Mouse (Mus musculus) midbrain, postnatal 0 days (tissue): ENCODE results near the gene Cib4. TPM values are rescaled to one million over a fixed set of nuclear protein-coding genes. Genes with fewer than 3 reads are reported as not detected.
A peak's percentile ranks its signal among the peaks of the same experiment; 100 is the strongest.

Source experiments
- ATAC-seq: fragments of 200-750 bp; cut with Nextera tagmentation; 2 replicates; pipeline ENCODE4 v1.8.0; 2017; ENCODE audit warnings: moderate number of reproducible peaks, mild to moderate bottlenecking, moderate TSS enrichment, moderate library complexity; ENCODE audit not compliant: low FRiP score
- DNase-seq: peaks from one replicate; pipeline ENCODE4 v3.0.0-alpha.2; 2015; ENCODE audit warnings: low spot score
- H3K27ac ChIP-seq: fragments of 300-500 bp; sonication (generic); 2 replicates; pipeline ENCODE4 v1.5.1; 2014; ENCODE audit warnings: low read depth, mild to moderate bottlenecking, low read length, mixed read lengths
- H3K27me3 ChIP-seq: fragments of 300-500 bp; sonication (generic); 2 replicates; pipeline ENCODE4 v1.6.1; 2014; ENCODE audit warnings: low read length, control low read depth, mixed read lengths; ENCODE audit not compliant: insufficient read depth
- H3K36me3 ChIP-seq: fragments of 300-500 bp; sonication (generic); 2 replicates; pipeline ENCODE4 v1.6.1; 2014; ENCODE audit warnings: low read length, control low read depth, mixed read lengths; ENCODE audit not compliant: insufficient read depth
- H3K4me1 ChIP-seq: fragments of 300-500 bp; sonication (generic); 2 replicates; pipeline ENCODE4 v1.6.1; 2014; ENCODE audit warnings: mild to moderate bottlenecking, control low read depth, antibody characterized with exemption, low read length, mixed read lengths; ENCODE audit not compliant: insufficient read depth
- H3K4me2 ChIP-seq: fragments of 300-500 bp; sonication (generic); 2 replicates; pipeline ENCODE4 v1.6.1; 2014; ENCODE audit warnings: low read depth, mild to moderate bottlenecking, low read length, mixed read lengths; ENCODE audit not compliant: poor library complexity, severe bottlenecking
- H3K4me3 ChIP-seq: fragments of 300-500 bp; sonication (generic); 2 replicates; pipeline ENCODE4 v1.5.1; 2014; ENCODE audit warnings: low read depth, mild to moderate bottlenecking, low read length, moderate library complexity
- H3K9ac ChIP-seq: fragments of 300-500 bp; sonication (generic); replicated peaks from 2 replicates; pipeline ENCODE4 v1.6.1; 2014; ENCODE audit warnings: mild to moderate bottlenecking, low read length, moderate library complexity, mixed read lengths; ENCODE audit not compliant: poor library complexity, severe bottlenecking
- H3K9me3 ChIP-seq: fragments of 300-500 bp; sonication (generic); 2 replicates; pipeline ENCODE4 v1.6.1; 2016; ENCODE audit warnings: low read length, control low read depth
- CTCF ChIP-seq: IDR thresholded peaks from 2 replicates; pipeline ENCODE4 v1.5.1; 2016; ENCODE audit warnings: antibody characterized with exemption, mild to moderate bottlenecking
- WGBS: fragments of 180-500 bp; shearing (Covaris S2); extraction: QIAGEN DNeasy Blood & Tissue Kit; methylation state at CpG from one replicate; pipeline ENCODE4 v1.1.7; 2014; 5-methylcytosine and 5-hydroxymethylcytosine counted together
- polyA plus RNA-seq: library from polyadenylated mRNA; unstranded; fragments of >200 nt; fragmentation: Nextera tagmentation; extraction: Ambion mirVana; gene quantifications from 2 replicates; pipeline ENCODE4 v1.2.1, GENCODE M21; 2015
- total RNA-seq: library from RNA; depleted of rRNA; stranded (reverse); fragments of >200 nt; gene quantifications from 2 replicates; pipeline ENCODE4 v1.2.3, GENCODE M21; 2014; rRNA removed

The Cib4 gene
- total RNA-seq (not detected in 2 replicates), polyA plus RNA-seq (not detected in 2 replicates)

DNA sequence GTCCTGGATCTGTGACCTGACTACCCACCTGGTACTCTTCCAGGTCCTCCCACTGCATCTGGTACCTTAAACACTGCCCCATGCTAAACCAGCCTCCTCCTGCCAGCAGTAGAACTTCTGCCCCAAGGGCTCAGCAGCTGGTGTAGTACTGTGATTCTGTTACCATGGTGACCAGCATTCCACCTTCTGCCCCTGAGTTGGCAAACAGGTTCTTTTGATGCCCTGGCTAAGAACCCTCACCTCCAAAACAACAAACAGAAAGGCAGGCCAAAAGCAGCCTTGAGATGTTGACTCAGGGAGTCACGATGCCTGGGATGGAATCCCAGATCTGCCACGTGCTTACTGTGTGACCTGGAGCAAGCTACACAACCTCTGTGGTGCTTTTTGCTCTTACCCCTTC, at the start of gene Cib4:
TSS of gene Cib4 (minus strand) at position 139 of the 400 bp plus-strand sequence.
- no peaks in the 10 kb centered on the region for H3K9me3 ChIP-seq
- ATAC-seq: no peak
- H3K4me2 ChIP-seq: no peak within 1 kb of the TSS
- WGBS: 39% methylated on average over 2 of the region's 2 CpGs
- peak; percentile 9 for DNase-seq
- H3K27me3 ChIP-seq: no peaks in the 10 kb centered on the region
- no peak within 1 kb of the TSS for H3K27ac ChIP-seq
- no peaks in the 10 kb centered on the region for H3K4me1 ChIP-seq
- no peak within 1 kb of the TSS for H3K4me3 ChIP-seq
- TF ChIP-seq CTCF: no peak
- no peak within 1 kb of the TSS for H3K9ac ChIP-seq
- H3K36me3 ChIP-seq: no peaks in the 10 kb centered on the region

DNA sequence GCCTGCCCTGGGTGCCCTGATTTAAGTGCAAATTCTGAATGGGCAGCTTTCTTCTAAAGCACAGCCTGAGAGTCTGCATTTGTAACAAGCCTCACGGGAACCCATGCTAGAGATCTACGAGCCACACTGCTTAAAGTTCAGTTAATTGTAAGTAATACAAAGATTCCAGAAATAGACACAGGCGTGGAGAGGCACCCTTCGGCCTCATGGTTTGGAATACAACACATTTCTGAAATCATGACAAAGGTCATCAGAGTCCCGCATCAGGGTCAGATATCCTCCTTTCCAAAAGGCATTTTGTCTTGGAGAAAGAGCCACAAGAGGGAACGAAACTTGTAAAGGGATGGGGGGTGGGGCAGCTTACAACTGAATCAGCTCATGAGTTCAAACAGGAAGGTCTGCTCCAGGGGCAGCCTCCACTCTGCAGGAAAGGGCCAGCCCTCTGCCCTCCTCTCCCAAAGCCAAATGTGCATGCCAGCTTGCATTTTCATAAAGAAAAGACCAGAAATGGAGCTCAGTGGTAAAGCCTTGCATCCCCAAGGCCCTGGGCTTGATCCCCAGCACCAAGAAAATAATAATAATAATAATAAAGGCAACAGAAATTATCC, 49.4 kb upstream of the Cib4 start:
- no peak for TF ChIP-seq CTCF
- DNase-seq: no peak
- Histone ChIP-seq H3K4me2 (no peak overlapping the region), H3K9me3 (no peaks in the 10 kb centered on the region), H3K27me3 (no peaks in the 10 kb centered on the region), H3K4me1 (peaks cover 5% of the 10 kb centered on the region), H3K27ac (no peak overlapping the region), H3K4me3 (no peak overlapping the region), H3K9ac (no peak overlapping the region), H3K36me3 (no peaks in the 10 kb centered on the region)
- no peak for ATAC-seq
- WGBS: 50% methylated on average over 6 of the region's 6 CpGs

GRCm38 (mm10) chr5:30593811-30594504, 48.3 kb upstream of the Cib4 start:
- 42% methylated on average over 10 of the region's 10 CpGs for WGBS
- Histone ChIP-seq H3K27me3 (no peaks in the 10 kb centered on the region), H3K9me3 (no peaks in the 10 kb centered on the region), H3K4me2 (no peak overlapping the region), H3K9ac (no peak overlapping the region), H3K4me3 (no peak overlapping the region), H3K27ac (no peak overlapping the region), H3K36me3 (no peaks in the 10 kb centered on the region), H3K4me1 (peaks cover 5% of the 10 kb centered on the region)
- TF ChIP-seq CTCF: no peak
- ATAC-seq: no peak
- no peak for DNase-seq

GRCm38 (mm10) chr5:30593360-30593759, 47.7 kb upstream of the Cib4 start:
- TF ChIP-seq CTCF: no peak
- Histone ChIP-seq H3K9ac (no peak overlapping the region), H3K4me3 (no peak overlapping the region), H3K4me2 (no peak overlapping the region), H3K4me1 (peaks cover 9% of the 10 kb centered on the region), H3K36me3 (no peaks in the 10 kb centered on the region), H3K27me3 (no peaks in the 10 kb centered on the region), H3K27ac (no peak overlapping the region), H3K9me3 (no peaks in the 10 kb centered on the region)
- 81% methylated on average over 11 of the region's 11 CpGs for WGBS
- no peak for ATAC-seq
- no peak for DNase-seq

DNA sequence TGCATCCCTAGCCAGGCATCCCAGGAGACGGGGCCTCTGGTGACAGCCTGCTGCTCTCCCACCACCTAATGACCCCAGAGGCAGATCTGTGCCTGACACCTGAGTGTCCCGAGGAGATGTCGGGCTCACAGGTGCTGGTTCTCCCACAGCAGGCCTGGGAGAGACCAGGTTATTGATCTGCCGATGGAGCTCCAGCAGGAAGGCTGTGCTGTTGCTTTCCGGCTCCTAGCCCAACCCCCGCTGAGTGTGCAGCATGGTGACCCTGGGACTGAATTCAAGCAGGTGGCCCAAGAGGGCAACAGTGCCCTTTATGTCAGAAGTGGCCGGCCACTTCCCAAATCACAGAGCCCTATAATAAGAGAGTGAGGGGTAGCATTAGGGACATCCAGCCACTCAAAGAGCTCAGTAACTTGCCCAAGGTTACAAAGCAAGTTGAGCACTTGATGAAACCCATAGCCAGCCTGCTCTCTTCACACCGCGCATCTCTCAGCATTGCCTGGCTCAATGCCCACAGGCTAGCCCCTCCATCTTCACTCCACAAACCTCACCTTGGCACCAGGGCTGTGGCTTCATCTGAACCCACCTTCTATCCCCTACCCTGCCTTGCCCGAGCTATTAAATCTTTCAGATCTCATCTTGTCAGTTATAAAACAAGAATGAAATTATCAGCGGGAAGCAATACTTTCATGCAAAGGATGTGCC, 46.8 kb upstream of the Cib4 start:
- WGBS: 83% methylated on average over 11 of the region's 11 CpGs
- Histone ChIP-seq H3K27me3 (no peaks in the 10 kb centered on the region), H3K9me3 (no peaks in the 10 kb centered on the region), H3K4me1 (peaks cover 9% of the 10 kb centered on the region), H3K36me3 (no peaks in the 10 kb centered on the region), H3K4me2 (no peak overlapping the region), H3K4me3 (no peak overlapping the region), H3K27ac (no peak overlapping the region), H3K9ac (no peak overlapping the region)
- DNase-seq (no peak), ATAC-seq (no peak)
- TF ChIP-seq CTCF: no peak

DNA sequence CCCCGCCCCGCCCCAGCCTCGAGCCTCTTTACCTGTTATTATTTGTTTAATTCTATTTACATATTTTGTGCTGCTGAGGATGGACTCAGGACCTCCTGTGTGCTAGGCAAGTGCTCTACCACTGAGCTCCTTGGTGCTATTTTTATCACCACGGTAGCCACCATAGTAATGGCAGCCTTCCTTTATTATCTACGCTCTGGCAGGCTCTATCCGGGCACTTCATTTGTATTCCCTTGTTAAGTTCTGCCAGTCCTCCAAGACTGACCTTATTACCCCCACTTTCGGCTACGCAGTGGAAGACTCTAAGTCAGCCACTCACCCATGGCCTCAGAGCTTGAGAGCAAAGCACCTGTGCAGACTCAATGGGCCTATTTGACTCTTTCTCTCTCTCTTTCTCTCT, 46.1 kb upstream of the Cib4 start:
- Histone ChIP-seq H3K4me2 (no peak overlapping the region), H3K4me3 (no peak overlapping the region), H3K4me1 (peaks cover 9% of the 10 kb centered on the region), H3K9me3 (no peaks in the 10 kb centered on the region), H3K27me3 (no peaks in the 10 kb centered on the region), H3K9ac (no peak overlapping the region), H3K27ac (no peak overlapping the region), H3K36me3 (no peaks in the 10 kb centered on the region)
- TF ChIP-seq CTCF: no peak
- ATAC-seq (no peak), DNase-seq (no peak)
- WGBS: 75% methylated on average over 8 of the region's 8 CpGs
